Mouse (Mus musculus) heart, postnatal 0 days (tissue): ENCODE measurements around the gene Hoxa6.

Source experiments
- CTCF ChIP-seq: IDR thresholded peaks from 2 replicates; pipeline ENCODE4 v1.5.1; 2016; ENCODE audit warnings: antibody characterized with exemption, control low read depth, low read depth
- EP300 ChIP-seq: IDR thresholded peaks from 2 replicates; pipeline ENCODE4 v1.6.1; 2016; ENCODE audit warnings: antibody characterized with exemption, low read depth

DNA sequence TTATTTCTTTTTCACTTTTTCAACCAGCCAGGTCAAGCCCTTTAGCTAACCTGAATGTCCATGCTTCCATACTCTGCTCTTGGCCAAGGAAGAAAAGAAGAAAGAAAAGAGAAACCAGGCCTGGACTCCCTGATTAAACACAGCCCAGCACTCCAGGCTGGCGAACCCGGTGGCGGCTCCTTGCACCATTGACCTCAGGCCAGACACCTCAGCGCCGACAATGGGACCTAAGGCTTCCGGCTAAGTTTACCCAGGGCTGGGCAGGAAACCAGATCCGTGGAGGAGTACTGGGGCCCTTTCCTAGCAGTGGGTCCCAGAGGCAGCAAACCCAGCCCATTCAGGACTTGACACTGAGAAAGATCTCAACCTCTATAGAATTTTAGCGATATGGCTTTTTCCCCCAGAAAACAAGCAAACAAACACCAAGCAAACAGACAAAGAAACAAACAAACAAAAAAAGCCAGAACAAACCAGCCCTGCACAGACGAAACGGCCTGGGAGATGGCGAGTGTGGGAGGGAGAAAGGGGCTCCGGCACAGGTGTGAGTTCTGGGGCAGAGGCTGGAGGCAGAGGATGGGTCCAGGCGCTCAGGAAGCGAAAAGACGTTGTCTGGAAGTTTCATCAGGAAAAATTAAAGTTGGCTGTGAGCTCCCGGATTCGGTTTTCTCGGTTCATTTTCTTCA lies 23.5 kb upstream of the Hoxa6 start:
- TF ChIP-seq CTCF, result no peak
- no peak for TF ChIP-seq EP300
